Mouse (Mus musculus) cerebellum, postnatal 10 days (tissue): ENCODE measurements around the gene 9530068E07Rik.

ENCODE experiments used
- DNase-seq, 2 experiments: peaks; one replicate each; pipeline ENCODE4 v3.0.0; 2021; ENCODE audit warnings: mixed read lengths in 2 of 2

Gene 9530068E07Rik

DNA sequence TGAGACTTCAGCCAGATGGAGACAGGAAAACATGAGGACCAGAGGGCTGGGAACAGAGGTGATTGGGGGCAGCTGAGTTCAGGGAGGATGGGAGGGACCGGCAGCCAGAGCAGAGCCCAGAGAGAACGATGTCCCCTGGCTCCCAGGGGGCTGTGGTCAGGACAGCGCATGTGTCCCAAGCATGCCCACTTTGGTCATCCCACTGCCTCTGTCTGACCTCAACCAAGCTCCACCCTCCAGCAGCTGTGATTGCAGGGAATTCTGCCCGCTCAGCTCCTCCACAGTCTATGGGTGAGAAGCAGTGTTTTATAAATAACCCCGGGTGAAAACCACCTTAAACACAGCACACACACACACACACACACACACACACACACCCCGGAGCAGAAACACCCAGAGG is 33.2 kb downstream of the 9530068E07Rik start:
- DNase-seq, result no peak

DNA sequence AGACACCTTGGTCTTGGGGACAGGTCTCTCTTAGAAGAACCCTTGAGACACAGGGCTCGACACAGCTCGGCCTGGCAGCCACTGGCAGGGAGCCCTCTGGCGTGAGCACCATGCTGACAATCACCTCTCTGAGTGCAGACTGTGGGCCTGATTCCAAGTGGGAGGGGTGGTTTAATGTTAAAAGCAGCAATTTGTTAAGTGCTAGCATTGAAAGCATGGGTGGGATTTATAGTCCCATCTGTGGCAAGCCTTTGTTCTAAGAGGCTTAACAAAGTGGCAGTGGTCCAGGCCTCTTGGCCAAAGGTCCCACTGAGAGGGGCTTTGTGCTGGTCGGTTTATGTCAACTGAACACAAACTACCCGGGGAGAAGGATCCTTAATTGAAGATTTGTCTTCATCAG is 35.4 kb downstream of the 9530068E07Rik start:
- DNase-seq, result peak; percentile 66 to 75

DNA sequence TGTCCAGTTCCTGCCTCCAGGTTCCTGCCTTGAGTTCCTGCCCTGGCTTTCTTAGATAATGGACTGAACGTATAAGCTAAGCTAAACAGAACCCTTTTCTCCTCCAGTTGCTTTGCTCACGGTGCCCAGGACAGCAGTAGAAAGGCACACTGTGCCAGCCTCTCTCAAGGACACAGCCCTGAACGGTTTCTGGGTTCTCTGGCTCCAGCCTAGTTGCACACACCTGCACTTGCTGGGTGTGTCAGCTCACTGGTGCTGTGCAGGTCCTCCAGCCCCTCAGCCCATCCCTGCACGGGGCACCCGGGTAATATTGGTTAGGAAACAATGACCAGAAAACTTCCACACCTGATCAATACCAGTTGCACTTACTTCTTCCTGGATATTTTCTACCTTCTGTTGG is 35.9 kb downstream of the 9530068E07Rik start:
- DNase-seq, result no peak

DNA sequence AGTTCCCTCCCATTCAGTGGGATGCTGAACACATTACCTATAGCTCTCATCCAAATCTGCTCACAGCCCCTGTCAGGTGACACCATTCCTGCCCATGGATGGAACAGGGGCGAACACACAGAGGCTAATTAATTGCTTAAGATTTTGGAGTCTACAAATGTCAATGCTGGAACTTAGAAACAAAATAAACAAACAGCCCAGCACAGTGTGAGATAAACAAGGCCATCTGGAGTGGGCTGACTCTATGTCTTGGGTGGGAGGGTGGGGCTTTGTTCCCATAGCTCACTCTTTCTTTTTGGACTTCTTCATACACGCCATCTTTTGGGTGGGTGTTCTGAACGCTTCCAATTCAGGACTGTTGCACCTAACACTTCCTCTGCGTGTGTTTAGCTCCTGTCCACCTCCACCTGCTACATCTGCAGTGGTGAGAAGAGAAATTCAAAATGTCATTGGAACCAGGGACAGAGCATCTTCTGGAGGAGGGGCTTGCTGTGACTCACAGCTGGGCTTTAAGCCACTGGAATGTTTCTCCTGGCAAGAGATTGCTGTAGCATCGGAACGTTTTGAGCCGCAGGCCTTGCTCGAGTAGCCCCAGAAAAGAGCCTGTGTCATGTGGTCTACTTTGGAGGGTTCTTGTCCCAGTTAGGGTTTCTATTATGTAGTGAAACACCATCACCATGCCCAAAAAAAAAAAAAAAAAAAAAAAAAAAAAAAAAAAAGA is 37.0 kb downstream of the 9530068E07Rik start:
- DNase-seq, result no peak

DNA sequence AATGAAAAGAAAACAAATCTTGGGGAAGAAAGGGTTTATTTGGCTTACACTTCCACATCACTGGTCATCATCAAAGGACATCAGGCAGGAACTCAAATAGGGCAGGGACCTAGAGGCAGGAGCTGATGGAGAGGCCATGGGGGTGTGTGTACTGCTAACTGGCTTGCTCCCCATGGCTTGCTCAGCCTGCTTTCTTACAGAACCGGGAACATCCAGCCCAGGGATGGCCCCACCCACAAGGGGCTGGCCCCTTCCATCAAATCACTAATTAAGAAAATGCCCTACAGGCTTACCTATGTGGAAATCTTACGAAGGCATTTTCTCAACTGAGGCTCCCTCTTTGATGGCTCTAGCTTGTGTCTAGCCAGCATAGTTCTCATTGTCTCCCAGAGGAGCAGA is 37.6 kb downstream of the 9530068E07Rik start:
- DNase-seq, result no peak

DNA sequence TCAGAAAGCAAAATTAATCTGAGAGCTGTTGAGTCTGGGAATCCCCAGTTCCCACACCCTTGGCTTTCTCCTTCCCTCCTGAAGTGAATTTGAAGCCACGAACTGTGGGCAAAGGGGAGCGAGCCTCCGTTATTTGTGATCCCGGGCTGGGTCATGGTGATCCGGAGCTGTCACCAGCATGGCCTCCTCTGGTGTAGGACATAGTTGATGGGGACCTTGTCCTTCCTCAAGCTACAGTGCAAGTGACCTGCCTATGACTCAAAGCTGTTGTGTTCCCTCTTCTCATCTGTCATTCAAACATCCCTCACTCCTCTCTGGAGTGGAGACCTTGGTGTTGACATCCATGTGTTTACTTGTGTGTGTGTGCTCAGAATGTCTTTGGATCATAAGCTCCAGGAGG is 39.2 kb downstream of the 9530068E07Rik start:
- DNase-seq, result no peak

DNA sequence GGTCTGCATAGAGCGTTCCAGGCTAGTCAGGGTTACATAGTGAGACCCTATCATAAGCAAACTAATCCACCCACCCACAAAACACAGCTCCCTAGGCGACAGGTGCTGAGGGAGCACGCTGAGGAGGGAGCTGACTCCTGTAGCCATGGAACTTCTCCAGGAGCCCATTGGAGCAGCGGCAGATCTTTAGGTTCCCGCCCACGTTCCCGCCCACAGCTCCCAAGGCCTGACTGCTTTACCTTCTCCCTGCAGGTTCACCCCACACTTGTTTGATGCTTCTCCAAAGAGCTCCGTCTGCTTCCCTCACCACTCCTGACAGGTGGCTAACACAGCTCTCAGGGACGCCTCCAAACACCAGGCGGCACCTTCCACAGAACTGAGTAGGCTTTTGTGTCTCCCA is 40.9 kb downstream of the 9530068E07Rik start:
- DNase-seq, result no peak

DNA sequence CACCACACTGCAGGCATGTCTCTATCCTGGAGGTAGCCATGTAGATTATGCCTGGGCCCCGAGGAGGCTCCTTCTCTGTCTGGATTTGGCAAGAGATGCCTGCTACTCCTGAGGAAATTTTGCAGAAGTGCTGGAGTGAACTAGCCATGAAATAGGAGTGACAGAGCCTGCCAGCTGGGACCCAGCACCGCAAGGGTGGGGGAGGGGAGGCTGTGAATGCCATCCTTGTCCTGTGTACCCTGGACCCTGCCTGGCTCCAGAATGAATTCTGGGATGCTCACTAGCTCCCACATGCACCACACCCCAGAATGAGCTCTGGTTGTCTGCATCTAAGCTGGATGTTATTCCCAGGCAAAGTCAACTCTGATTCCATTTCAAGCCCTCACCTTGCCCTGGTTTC is 44.9 kb downstream of the 9530068E07Rik start:
- peak; percentile 47 to 58 for DNase-seq

DNA sequence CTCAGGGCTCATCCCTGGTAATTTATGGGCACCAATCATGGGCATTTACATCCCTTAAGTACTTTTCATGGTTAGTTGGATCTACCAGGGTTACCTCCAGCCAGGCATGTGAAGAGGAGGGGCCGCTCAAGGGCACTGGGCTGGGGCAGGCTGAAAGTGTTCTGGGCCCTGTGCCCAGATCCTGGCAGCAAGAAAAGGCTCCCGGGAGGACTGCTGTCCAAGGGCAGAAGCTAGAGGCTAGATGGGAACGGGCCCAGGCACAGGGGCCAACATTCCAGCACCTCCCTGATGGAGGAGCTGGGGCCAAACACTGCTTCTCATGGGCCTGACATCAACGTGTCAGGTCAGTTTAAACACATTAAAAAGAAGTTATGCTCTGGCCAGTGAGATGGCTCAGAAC is 51.0 kb downstream of the 9530068E07Rik start:
- peak; percentile 71 to 85 for DNase-seq

DNA sequence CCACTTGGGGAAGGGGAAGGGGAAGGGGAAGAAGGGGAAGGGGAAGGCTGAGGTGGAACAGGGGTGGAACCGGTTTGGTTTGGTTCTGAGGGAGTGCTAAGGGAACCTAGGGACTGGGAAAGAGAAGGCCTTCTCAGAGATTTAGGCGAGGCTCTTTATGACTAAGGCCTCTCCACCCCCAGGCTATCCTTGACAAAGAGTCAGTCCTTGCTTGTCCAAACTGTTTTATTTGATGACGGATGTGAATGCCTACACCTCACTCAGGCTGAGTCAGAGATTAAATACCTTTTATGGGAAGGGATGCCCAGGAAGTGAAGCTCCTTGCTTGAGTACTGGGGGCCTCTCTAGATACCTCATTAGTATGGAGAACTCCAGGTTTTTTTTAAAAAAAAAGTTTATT is 52.8 kb downstream of the 9530068E07Rik start:
- DNase-seq, result no peak

DNA sequence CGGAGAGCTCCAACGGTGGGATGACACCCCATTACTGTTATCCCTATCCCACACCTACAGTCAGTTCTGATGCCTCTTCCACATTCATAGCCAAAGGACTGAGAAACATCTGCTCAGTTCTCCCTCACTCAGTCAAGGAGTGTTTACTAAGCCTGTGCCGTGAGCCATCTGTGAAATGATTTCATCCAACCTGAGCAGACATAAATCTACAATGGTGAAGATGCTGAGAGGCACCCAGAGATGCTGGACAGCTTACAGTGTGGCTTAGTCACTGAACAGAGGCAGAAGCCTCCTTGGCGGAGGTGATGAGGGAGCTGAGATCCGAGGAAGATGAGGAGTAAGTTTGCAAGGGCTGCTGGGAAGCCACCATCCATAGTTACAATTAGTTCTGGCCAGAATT is 62.1 kb downstream of the 9530068E07Rik start:
- no peak for DNase-seq
